Mouse (Mus musculus) thymus, adult 2 months (tissue): ENCODE measurements around the gene 4930412O13Rik.

ENCODE experiments used
- CTCF ChIP-seq: fragments of 200-500 bp; IDR thresholded peaks from 2 replicates; pipeline ENCODE4 v1.5.1; 2012; ENCODE audit warnings: mild to moderate bottlenecking, control low read depth, low read length, moderate library complexity, borderline replicate concordance; ENCODE audit not compliant: control insufficient read depth, poor library complexity, insufficient read depth; ENCODE audit errors: extremely low read depth
- POLR2A ChIP-seq: fragments of 200-500 bp; IDR thresholded peaks from 2 replicates; pipeline ENCODE4 v1.6.1; 2012; ENCODE audit warnings: mild to moderate bottlenecking, low read length, control low read depth, moderate library complexity; ENCODE audit not compliant: control insufficient read depth, poor library complexity, insufficient read depth; ENCODE audit errors: extremely low read depth

DNA sequence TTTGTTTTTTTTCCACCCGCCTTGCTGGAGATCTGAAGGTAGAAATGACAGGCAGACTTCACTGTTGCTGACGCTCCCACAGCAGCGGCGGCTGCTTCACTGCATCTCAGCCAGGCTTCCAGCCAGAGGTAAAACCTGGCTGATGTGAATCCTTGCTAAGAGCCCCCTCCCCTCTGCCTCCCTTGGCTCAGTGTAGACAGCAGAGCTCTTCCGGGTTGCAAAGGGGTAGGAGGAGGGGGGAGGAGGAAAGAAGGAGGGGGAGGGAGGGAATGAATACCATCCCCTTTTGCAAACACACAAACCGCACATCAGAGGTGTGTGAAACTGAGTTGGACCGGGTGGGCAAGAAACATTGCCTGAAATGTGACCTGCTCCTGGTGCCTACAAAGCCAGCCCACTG lies 6.6 kb downstream of the 4930412O13Rik start:
- TF ChIP-seq CTCF, result no peak
- no peak for TF ChIP-seq POLR2A
